Mouse (Mus musculus) limb, embryonic 11.5 days (tissue): ENCODE results near the gene Tekt2. TPM values are rescaled to one million over a fixed set of nuclear protein-coding genes. Genes with fewer than 3 reads are reported as not detected.
A peak's percentile ranks its signal among the peaks of the same experiment; 100 is the strongest.

ENCODE experiments used
- ATAC-seq: fragments of 200-750 bp; cut with Nextera tagmentation; 2 replicates; pipeline ENCODE4 v1.8.0; 2017; ENCODE audit warnings: low read depth; ENCODE audit not compliant: insufficient number of reproducible peaks, low FRiP score, low TSS enrichment
- DNase-seq: peaks from one replicate; pipeline ENCODE4 v3.0.0-alpha.2; 2015; ENCODE audit warnings: low spot score
- H3K27ac ChIP-seq: fragments of 300-500 bp; sonication (generic); replicated peaks from 2 replicates; pipeline ENCODE4 v1.5.1; 2014; ENCODE audit warnings: low read depth, mild to moderate bottlenecking, low read length
- H3K27me3 ChIP-seq: fragments of 300-500 bp; sonication (generic); 2 replicates; pipeline ENCODE4 v1.6.1; 2014; ENCODE audit warnings: mild to moderate bottlenecking, low read length, mixed read lengths; ENCODE audit not compliant: control insufficient read depth, insufficient read depth
- H3K36me3 ChIP-seq: fragments of 300-500 bp; sonication (generic); 2 replicates; pipeline ENCODE4 v1.6.1; 2014; ENCODE audit warnings: mild to moderate bottlenecking, low read length, moderate library complexity, mixed read lengths; ENCODE audit not compliant: control insufficient read depth, insufficient read depth
- H3K4me1 ChIP-seq: fragments of 300-500 bp; sonication (generic); 2 replicates; pipeline ENCODE4 v1.6.1; 2014; ENCODE audit warnings: low read length, mixed read lengths; ENCODE audit not compliant: control insufficient read depth, insufficient read depth
- H3K4me2 ChIP-seq: fragments of 300-500 bp; sonication (generic); 2 replicates; pipeline ENCODE4 v1.6.1; 2014; ENCODE audit warnings: low read depth, mild to moderate bottlenecking, moderate library complexity; ENCODE audit not compliant: severe bottlenecking
- H3K4me3 ChIP-seq: fragments of 300-500 bp; sonication (generic); 2 replicates; pipeline ENCODE4 v1.5.1; 2014; ENCODE audit warnings: low read depth, low read length
- H3K9ac ChIP-seq: fragments of 300-500 bp; sonication (generic); 2 replicates; pipeline ENCODE4 v1.6.1; 2014; ENCODE audit warnings: mild to moderate bottlenecking, low read length
- H3K9me3 ChIP-seq: fragments of 300-500 bp; sonication (generic); 2 replicates; pipeline ENCODE4 v1.6.1; 2016; ENCODE audit warnings: low read length; ENCODE audit not compliant: control insufficient read depth
- WGBS: fragments of 180-500 bp; shearing (Covaris S2); extraction: QIAGEN DNeasy Blood & Tissue Kit; methylation state at CpG from one replicate; pipeline ENCODE4 v1.1.7; 2014; 5-methylcytosine and 5-hydroxymethylcytosine counted together
- polyA plus RNA-seq: library from polyadenylated mRNA; unstranded; fragments of >200 nt; fragmentation: Nextera tagmentation; extraction: Ambion mirVana; gene quantifications from 2 replicates; pipeline ENCODE4 v1.2.1, GENCODE M21; 2014

Gene Tekt2
- polyA plus RNA-seq, 1 experiment from 2014 or later: 2.6 TPM

DNA sequence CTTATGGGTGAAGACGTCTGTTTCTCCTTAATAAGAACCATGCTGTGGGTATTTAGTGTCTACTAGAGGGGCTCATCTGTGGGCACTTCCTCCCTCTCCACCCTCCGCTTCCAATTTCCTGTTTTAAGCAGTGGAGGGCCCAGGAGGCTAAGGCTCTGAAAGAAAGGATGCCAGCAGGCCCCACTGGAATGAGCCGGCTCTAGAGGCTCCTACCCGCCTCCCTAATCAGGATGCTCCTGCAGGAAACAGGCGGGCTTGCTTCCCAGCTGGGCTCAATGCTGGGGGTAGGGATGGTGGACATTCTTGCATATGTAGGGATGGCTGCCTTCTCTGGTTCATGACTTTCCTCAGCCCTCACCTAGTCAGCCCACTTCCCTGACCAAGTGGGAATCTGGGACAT is 12.3 kb downstream of the Tekt2 start:
- 25% methylated on average over 5 of the region's 5 CpGs for WGBS
- Histone ChIP-seq H3K4me1 (0 out of 2 replicates have a peak, but pooled peaks cover 2% of the 10 kb centered on the region), H3K9me3 (no peaks in the 10 kb centered on the region), H3K4me2 (no peak overlapping the region), H3K27ac (no peak overlapping the region), H3K9ac (no peak overlapping the region), H3K27me3 (no peaks in the 10 kb centered on the region), H3K36me3 (peaks cover 19% of the 10 kb centered on the region), H3K4me3 (no peak overlapping the region)
- DNase-seq (no peak), ATAC-seq (no peak)

DNA sequence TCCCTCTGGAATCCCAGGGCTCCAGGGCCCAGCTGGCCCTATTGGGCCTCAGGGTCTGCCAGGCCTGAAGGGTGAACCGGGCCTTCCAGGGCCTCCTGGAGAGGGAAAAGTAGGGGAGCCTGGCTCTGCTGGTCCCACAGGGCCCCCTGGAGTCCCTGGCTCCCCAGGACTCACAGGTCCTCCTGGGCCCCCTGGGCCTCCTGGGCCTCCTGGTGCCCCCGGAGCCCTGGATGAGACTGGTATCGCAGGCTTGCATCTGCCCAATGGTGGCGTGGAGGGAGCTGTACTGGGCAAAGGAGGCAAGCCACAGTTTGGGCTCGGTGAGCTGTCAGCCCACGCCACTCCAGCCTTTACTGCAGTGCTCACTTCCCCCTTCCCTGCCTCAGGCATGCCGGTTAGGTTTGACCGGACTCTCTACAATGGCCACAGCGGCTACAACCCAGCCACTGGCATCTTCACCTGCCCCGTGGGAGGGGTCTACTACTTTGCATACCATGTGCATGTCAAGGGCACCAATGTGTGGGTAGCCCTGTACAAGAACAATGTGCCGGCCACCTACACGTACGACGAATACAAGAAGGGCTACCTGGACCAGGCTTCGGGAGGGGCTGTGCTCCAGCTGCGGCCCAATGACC is 13.8 kb downstream of the Tekt2 start:
- no peak overlapping the region for H3K4me2 ChIP-seq
- no peak overlapping the region for H3K27ac ChIP-seq
- H3K4me3 ChIP-seq: no peak overlapping the region
- DNase-seq: no peak
- no peaks in the 10 kb centered on the region for H3K9me3 ChIP-seq
- 0 out of 2 replicates have a peak, but pooled peaks cover 2% of the 10 kb centered on the region for H3K4me1 ChIP-seq
- no peak overlapping the region for H3K9ac ChIP-seq
- H3K36me3 ChIP-seq: peaks cover 12% of the 10 kb centered on the region
- ATAC-seq: no peak
- H3K27me3 ChIP-seq: no peaks in the 10 kb centered on the region
- WGBS: 89% methylated on average over 16 of the region's 16 CpGs

DNA sequence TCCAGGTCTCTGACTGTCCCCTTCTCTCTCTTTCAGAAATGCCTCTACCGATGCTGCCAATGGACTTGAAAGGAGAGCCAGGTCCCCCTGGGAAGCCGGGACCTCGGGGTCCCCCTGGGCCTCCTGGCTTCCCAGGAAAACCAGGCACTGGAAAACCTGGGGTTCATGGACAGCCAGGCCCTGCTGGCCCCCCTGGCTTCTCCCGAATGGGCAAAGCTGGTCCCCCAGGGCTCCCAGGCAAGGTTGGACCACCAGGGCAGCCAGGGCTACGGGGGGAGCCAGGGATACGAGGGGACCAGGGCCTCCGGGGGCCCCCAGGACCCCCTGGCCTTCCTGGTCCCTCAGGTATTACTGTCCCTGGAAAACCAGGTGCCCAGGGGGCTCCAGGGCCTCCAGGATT is 15.1 kb downstream of the Tekt2 start:
- no peaks in the 10 kb centered on the region for H3K9me3 ChIP-seq
- 80% methylated on average over 7 of the region's 7 CpGs for WGBS
- 0 out of 2 replicates have a peak, but pooled peaks cover 2% of the 10 kb centered on the region for H3K4me1 ChIP-seq
- no peak for ATAC-seq
- H3K4me2 ChIP-seq: no peak overlapping the region
- DNase-seq: no peak
- no peaks in the 10 kb centered on the region; the same call in none of the 2 replicates for H3K36me3 ChIP-seq
- H3K27me3 ChIP-seq: no peaks in the 10 kb centered on the region
- no peak overlapping the region for H3K27ac ChIP-seq
- H3K4me3 ChIP-seq: no peak overlapping the region
- no peak overlapping the region for H3K9ac ChIP-seq

DNA sequence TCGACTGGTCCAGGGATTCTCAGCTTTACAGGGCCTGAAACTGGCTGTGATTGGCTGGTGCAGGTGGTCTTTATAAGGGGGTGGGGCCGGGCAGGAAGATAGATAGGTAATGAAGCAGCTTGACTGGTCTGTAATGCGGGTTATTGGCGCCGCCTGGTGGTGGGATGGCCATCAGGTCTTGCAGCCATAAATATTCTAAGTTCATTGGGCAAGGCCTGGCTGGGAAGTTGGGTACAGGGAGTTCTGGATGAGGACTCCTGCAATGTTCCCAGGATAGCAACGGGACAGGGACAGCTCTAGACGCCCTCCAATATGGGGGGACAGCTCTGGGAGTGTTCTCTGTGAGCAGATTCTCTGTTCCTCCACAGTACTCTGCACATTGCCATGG is 15.6 kb downstream of the Tekt2 start:
- peak; percentile 99 for DNase-seq
- no peak overlapping the region for H3K27ac ChIP-seq

DNA sequence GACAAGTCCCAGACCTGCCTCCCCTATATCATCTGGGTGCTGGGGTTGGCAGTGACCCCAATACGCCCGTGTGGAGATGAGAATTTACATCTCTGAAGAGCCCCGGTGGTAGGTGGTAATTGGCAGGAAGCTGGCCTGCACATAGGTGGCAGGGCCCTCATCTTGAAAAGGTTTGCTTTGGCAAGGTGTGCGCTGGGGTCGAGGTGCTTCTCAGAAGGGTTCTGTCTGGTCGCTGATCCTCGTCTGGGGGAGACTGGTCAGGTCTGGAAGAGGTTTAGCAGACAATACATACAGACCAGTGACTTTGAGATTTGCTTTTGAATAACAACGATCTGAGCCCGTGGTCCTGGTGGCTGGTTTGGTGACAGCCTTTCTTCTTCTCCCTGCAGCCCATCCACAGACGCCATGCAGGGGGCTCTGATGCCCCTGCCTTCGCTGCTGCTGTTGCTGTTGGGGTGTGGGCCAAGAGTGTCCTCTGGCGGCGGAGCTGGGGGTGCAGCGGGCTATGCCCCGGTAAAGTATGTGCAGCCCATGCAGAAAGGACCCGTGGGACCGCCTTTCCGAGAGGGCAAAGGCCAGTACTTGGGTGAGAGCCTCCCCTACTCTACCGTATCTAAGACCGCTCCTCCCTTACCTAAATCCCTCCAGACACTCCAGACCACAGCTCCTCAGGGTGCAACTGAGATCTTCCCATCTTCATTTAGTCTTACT is 16.1 kb downstream of the Tekt2 start:
- Histone ChIP-seq H3K4me3 (peak overlapping the region; percentile 3; the same call in 1 of the 2 replicates), H3K4me2 (peak overlapping the region; percentile 30), H3K9ac (no peak overlapping the region), H3K27me3 (no peaks in the 10 kb centered on the region), H3K4me1 (no peaks in the 10 kb centered on the region), H3K36me3 (no peaks in the 10 kb centered on the region), H3K27ac (no peak overlapping the region), H3K9me3 (no peaks in the 10 kb centered on the region)
- DNase-seq (no peak), ATAC-seq (peak; percentile 14; the same call in 1 of the 2 replicates)
- 14% methylated on average over 20 of the region's 20 CpGs for WGBS

More for the DNA sequence above, 15.6 kb downstream of the Tekt2 start:
- no peaks in the 10 kb centered on the region for H3K9me3 ChIP-seq
- 0 out of 2 replicates have a peak, but pooled peaks cover 1% of the 10 kb centered on the region for H3K4me1 ChIP-seq
- no peak overlapping the region for H3K9ac ChIP-seq
- ATAC-seq: peak; percentile 69
- peak overlapping the region; percentile 3; the same call in 1 of the 2 replicates for H3K4me3 ChIP-seq
- peak overlapping the region; percentile 30 for H3K4me2 ChIP-seq
- no peaks in the 10 kb centered on the region; the same call in 1 of the 2 replicates for H3K36me3 ChIP-seq
- no peaks in the 10 kb centered on the region for H3K27me3 ChIP-seq
- 0% methylated on average over 7 of the region's 7 CpGs for WGBS

DNA sequence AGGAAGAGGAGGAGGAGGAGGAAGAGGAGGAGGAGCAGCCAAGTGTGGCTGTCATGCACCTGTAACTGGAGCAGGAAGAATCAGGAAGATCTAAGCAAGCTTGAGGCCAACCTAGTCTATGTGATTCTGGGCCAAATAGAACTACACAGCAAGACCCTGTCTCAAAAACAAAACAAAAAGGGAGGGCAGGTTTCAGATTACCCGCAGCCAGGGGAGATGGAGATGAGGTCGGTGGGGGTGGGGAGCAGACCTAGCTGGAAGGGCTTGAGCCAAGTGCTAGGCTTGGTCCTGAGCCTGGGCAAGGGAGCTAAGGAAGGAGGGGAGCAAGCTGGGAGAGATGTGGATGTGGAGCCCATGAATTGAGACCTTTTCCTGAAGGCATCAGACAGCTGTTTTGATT is 18.7 kb downstream of the Tekt2 start:
- H3K4me1 ChIP-seq: peaks cover 3% of the 10 kb centered on the region; the same call in 1 of the 2 replicates
- no peaks in the 10 kb centered on the region for H3K36me3 ChIP-seq
- peaks cover 8% of the 10 kb centered on the region for H3K27me3 ChIP-seq
- DNase-seq: no peak
- WGBS: 5% methylated on average over 2 of the region's 2 CpGs
- H3K9me3 ChIP-seq: no peaks in the 10 kb centered on the region
- H3K4me2 ChIP-seq: no peak overlapping the region
- no peak overlapping the region for H3K27ac ChIP-seq
- H3K9ac ChIP-seq: no peak overlapping the region
- no peak overlapping the region for H3K4me3 ChIP-seq
- ATAC-seq: no peak

DNA sequence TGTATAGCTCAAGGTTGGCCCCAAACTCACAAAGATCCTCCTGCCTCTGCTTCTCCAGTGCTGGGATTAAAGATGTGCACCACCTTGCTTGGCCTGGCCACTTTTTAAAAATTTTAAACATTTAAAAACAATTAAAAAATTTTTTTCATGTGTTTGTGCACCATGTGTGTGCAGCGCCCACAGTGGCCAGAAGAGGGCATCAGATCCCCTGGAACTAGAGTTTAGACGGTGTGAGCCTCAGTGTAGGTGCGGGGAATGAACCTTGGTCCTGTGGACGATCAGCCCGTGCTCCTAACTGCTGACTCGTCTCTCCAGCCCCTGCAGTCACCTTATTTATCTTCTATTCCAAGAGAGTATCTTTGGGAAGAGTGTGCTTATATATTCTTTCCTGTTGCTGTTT is 19.4 kb downstream of the Tekt2 start:
- Histone ChIP-seq H3K9ac (no peak overlapping the region), H3K27ac (no peak overlapping the region), H3K4me3 (no peak overlapping the region), H3K4me2 (no peak overlapping the region), H3K9me3 (no peaks in the 10 kb centered on the region), H3K36me3 (no peaks in the 10 kb centered on the region; the same call in 1 of the 2 replicates), H3K27me3 (peaks cover 12% of the 10 kb centered on the region), H3K4me1 (peaks cover 10% of the 10 kb centered on the region)
- ATAC-seq (no peak), DNase-seq (no peak)
- 89% methylated on average over 6 of the region's 6 CpGs for WGBS

DNA sequence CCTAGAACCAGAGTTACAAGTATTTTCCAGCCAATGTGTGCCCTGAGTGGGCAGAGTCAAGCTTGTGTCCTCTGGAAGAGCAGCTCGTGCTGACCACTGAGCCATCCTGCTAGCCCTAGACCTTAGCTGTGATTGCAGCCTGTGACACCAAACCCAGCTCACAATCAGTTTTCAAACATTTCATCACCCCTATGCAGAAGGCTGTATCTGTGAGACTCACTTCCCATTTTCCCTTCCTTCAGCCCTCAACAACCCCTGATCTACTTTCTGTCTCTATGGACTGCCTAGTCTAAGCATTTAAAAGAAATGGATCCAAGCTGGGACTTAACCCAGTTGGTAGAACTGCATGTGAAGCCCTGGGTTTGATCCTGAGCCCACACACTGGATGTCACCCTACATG is 20.1 kb downstream of the Tekt2 start:
- Histone ChIP-seq H3K27ac (no peak overlapping the region), H3K4me3 (no peak overlapping the region), H3K4me1 (peaks cover 16% of the 10 kb centered on the region), H3K27me3 (peaks cover 18% of the 10 kb centered on the region), H3K9me3 (no peaks in the 10 kb centered on the region), H3K36me3 (no peaks in the 10 kb centered on the region; the same call in 1 of the 2 replicates), H3K9ac (no peak overlapping the region), H3K4me2 (no peak overlapping the region)
- WGBS: 100% methylated on average over 1 of the region's 1 CpGs
- no peak for ATAC-seq
- no peak for DNase-seq
